Mouse (Mus musculus): ENCODE results near the gene Tmem82. TPM values are rescaled to one million over a fixed set of nuclear protein-coding genes. Genes with fewer than 3 reads are reported as not detected.
A peak's percentile ranks its signal among the peaks of the same experiment; 100 is the strongest.

Tmem82 gene
- total RNA-seq (2021): under 1 TPM; 0.28 to 0.79 TPM

GRCm38 (mm10) chr4:141618565-141619243, at the start of gene Tmem82:
Gene Tmem82 (minus strand): TSS chr4:141618633.
- DNase-seq (ENCODE audit: extremely low spot score in 1 of 2, low spot score in 2 of 2): peak in 1 of 2 experiments; percentile 71
- intact Hi-C loops (cut with DNase I): loop anchor here (5.0 kb wide), 1 partner anchor 54 kb away; no protein-coding TSS in a partner anchor

- intact Hi-C loops (cut with DNase I): no loop called here
Observed at GRCm38 (mm10) chr4:141664799-141665198, 46.4 kb upstream of the Tmem82 start, which contains the start of gene Plekhm2. Gene Plekhm2 (minus strand): TSS chr4:141664899.

DNA sequence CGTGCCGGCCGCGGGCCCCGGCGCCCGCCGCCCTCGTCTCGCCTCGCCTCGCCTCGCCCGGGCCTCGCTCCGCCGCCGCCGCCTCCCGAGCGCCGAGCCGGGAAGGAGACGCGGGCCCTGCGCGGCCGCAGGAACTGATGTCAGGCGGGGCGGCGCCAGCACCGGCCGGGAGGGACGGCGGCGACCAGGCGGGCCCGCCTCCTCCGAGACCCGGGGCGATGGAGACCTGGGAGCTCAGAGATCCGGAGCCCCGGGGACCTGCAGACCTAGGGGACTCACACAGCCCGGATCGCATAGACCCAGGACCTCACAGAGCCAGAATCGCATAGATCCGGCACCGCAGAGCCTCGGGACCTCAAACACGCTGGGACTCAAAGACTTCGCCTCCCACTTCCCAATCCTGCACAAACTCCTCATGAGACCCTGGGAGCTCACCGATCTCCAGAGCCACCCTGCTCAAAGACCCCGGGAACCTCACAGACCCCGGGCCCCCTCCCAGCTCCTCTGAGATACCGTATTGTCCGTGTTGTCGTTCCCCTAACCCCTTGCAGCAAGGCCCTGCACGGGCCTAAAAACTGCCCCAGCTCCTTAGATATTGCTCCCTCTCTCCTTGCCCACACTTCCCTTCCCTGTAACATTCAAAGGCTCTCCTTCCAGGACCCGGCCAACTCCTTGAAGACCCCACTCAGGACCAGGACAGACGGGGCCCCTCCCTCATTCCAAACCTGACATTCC, 45.7 kb upstream of the Tmem82 start:
- DNase-seq (ENCODE audit: extremely low spot score in 1 of 2, low spot score in 2 of 2): peak; percentile 52 to 87
- intact Hi-C loops (cut with DNase I): no loop called here

More at GRCm38 (mm10) chr4:141664799-141665198, 46.4 kb upstream of the Tmem82 start, which contains the start of gene Plekhm2:
- no peak for DNase-seq (ENCODE audit: extremely low spot score in 1 of 2, low spot score in 2 of 2)

- intact Hi-C loops (cut with DNase I): no loop called here
- peak in 1 of 2 experiments; percentile 53 for DNase-seq (ENCODE audit: extremely low spot score in 1 of 2, low spot score in 2 of 2)
Observed at GRCm38 (mm10) chr4:141663122-141663931, 44.9 kb upstream of the Tmem82 start.

DNA sequence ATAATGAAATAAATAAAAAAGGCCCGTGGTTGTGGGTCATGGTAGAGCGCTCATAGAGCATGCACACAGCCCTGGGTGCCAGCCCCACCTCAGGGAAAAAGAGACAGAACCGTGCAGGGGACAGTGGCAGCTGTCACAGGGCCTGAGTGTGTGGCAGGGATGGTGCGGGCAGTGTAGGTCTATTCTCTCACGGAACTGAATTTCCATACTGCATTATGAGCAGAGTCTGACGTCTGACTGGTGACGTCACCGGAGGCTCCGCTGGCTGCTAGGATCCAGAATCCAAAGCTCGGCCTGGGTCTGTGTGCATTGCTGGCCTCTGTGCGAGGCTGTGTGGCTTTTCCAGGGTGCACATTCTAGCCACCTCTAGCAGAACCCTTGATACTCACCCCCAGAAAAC, 42.5 kb upstream of the Tmem82 start:
- no peak for DNase-seq (ENCODE audit: extremely low spot score in 1 of 2, low spot score in 2 of 2)
- intact Hi-C loops (cut with DNase I): no loop called here

GRCm38 (mm10) chr4:141659739-141660138, 41.3 kb upstream of the Tmem82 start:
- peak in 1 of 2 experiments; percentile 43 for DNase-seq (ENCODE audit: extremely low spot score in 1 of 2, low spot score in 2 of 2)

DNA sequence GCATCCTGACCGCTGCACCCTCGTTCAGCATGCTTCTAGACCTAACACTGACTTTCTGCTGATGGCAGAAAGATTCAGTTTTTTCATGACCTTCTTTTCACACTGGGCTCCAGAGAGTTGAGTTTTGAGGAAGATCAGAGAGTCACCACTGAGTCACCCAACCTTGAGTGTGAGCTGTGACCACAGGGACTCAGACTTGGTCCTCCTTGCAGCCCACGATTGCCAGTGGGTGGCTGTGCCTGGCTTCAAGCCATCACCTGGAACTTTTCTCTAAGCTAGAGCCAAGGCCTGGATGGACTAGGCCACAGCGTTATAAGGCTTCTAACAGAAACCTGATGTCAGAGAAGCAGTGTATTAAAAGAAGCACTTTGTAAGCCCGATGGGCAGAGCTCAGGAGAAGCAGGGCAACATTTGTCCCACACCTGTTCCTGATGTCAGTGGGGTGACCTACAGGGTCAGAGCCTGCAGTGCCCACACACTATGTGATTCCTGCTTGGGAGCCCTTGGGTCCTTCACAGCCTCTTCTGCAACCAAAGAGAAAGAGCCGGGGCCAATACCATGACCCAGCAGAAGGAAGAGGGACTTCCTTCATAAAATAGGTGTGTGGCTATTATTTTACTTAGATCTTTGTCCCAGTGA, 40.5 kb upstream of the Tmem82 start:
- intact Hi-C loops (cut with DNase I): no loop called here

More at GRCm38 (mm10) chr4:141659739-141660138, 41.3 kb upstream of the Tmem82 start:
- intact Hi-C loops (cut with DNase I): no loop called here

GRCm38 (mm10) chr4:141656932-141657331, 38.5 kb upstream of the Tmem82 start:
- intact Hi-C loops (cut with DNase I): no loop called here
- DNase-seq (ENCODE audit: extremely low spot score in 1 of 2, low spot score in 2 of 2): no peak

More for the DNA sequence above, 40.5 kb upstream of the Tmem82 start:
- DNase-seq (ENCODE audit: extremely low spot score in 1 of 2, low spot score in 2 of 2): no peak

GRCm38 (mm10) chr4:141655908-141656608, 37.6 kb upstream of the Tmem82 start:
- peak in 1 of 2 experiments; percentile 50 for DNase-seq (ENCODE audit: extremely low spot score in 1 of 2, low spot score in 2 of 2)
- intact Hi-C loops (cut with DNase I): no loop called here

DNA sequence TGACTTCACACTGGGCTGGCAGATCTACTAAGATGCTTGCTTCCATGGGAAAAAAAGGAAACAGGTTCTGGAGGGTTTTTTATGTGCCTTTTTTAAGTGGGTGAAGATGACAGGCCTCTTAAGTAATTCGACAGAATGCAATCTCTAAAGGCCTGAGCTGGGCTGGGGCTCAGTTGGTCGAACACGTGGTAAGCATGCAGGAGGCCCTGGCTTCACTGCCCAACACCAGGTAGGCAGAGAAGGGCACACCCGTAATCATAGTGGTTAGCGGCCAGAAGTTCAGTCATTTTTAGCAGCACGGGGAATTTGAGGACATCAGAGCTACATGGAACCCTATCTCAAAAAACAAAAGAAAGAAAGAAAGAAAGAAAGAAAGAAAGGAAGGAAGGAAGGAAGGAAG, 36.1 kb upstream of the Tmem82 start:
- intact Hi-C loops (cut with DNase I): no loop called here

DNA sequence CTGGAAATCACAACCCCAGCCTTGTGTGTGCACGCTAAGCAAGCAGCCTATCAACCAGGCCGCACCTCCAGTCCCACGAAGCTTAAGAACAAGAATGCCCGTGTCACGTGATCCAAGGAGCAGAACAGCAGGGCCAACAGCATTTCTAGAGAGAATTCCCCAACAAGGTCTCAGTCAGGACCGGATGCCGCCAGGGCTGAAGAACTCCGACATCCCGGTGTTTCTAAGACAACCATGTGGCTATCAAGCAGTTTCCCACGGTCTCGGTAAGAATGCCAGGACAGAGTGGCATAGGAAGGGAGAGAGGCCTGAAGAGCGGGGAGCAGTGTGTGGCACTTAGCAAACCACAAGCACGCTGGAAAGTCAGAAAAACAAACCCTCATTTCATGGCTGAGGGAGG, 35.4 kb upstream of the Tmem82 start:
- intact Hi-C loops (cut with DNase I): no loop called here
- no peak for DNase-seq (ENCODE audit: extremely low spot score in 1 of 2, low spot score in 2 of 2)

More for the DNA sequence above, 36.1 kb upstream of the Tmem82 start:
- DNase-seq (ENCODE audit: extremely low spot score in 1 of 2, low spot score in 2 of 2): no peak

DNA sequence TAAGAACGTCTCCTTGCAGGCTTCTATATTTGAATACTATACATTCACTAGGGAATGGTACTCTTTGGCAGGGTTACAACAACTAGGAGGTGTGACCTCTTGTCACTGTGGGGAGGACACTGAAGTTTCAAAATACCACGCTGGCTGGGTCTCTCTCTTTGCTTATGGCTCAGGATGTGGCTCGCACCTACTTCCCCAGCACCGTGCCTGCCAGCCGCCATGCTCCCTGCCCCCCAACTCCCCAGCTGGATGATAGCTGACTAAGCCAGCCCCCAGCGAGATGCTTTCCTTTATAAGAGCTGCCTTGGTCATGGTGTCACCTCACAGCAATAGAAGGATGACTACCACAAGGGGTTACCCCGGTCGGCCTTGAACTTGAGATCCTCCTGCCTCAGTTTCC, 34.6 kb upstream of the Tmem82 start:
- intact Hi-C loops (cut with DNase I): no loop called here
- DNase-seq (ENCODE audit: extremely low spot score in 1 of 2, low spot score in 2 of 2): no peak

DNA sequence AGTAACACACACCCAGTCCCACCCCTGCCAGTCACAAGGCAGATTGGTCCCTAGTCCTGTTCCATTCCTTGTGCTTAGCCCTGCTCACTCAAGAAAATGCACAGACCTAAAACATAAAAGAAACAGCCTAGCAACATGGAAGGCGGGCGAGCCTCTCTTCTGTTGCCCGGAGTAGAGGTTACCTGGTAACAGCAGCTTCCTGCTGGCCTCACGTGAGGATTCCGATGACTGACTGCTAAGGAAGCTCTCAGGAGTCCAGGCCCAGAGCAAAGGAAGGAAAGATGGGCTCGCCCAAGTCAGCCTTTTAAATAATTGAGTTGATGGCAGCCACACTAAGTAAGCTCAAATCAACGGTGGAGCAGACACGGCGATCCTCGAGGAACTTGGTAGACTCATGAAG, 33.5 kb upstream of the Tmem82 start:
- no peak for DNase-seq (ENCODE audit: extremely low spot score in 1 of 2, low spot score in 2 of 2)
- intact Hi-C loops (cut with DNase I): no loop called here

DNA sequence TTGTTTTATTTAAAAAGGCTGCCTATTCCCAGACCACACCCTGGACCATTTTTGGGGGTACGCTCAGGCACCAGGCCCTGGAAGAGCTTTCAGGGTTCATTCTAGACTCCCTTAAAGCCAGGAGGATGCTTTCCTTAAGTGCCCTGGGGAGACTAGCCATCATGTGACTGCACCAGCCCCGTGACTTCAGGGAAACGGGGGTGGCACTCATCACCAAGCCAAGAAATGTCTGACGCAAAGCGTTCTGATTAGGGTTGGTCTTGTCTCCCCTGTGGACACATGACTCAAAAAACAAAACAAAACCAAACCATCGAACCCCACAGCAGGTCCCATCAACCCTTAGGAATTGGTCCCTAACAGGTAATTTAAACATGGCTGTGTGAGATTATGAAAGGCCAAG, 32.9 kb upstream of the Tmem82 start:
- no peak for DNase-seq (ENCODE audit: extremely low spot score in 1 of 2, low spot score in 2 of 2)
- intact Hi-C loops (cut with DNase I): no loop called here

DNA sequence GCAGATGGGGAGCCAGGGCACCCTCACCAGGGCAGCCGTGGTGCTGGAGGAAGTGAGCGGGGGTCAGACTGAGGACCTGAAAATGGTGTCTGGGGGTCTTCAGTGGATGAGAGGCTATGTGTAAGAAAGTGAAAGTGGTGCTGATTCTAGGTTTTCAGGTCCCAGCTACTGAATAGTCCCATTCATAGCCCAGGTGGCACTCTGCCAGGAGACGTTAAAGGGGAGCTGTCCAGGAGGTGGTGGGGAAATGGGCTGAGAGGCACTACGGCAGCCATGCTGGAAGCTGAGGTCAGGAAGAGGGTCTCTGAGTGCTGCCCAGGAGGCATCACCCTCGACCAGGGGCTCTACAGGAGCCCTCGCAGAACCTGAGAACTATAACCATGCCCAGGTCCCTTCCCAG, 30.8 kb upstream of the Tmem82 start:
- intact Hi-C loops (cut with DNase I): no loop called here
- DNase-seq (ENCODE audit: extremely low spot score in 1 of 2, low spot score in 2 of 2): peak in 1 of 2 experiments; percentile 72

DNA sequence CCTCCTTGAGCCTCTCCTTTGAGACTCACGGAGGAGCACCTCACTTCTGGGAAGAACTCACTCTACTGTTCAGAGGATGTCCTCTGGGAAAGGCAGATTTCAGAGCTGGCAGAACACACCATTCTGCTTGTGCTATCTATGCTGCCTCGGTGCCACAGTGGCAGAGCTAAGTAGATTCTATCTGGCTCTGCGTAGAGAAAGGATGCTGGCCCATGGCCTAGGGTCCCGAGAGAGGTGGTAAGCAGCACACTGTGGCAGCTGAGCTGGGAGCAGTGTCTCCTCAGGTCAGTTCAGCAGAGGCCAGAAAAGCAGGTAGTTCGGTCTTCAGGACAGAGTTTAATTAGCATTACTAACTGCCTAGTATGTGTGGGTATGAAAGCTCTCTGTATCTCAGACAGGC, 29.8 kb upstream of the Tmem82 start:
- no peak for DNase-seq (ENCODE audit: extremely low spot score in 1 of 2, low spot score in 2 of 2)
- intact Hi-C loops (cut with DNase I): no loop called here

DNA sequence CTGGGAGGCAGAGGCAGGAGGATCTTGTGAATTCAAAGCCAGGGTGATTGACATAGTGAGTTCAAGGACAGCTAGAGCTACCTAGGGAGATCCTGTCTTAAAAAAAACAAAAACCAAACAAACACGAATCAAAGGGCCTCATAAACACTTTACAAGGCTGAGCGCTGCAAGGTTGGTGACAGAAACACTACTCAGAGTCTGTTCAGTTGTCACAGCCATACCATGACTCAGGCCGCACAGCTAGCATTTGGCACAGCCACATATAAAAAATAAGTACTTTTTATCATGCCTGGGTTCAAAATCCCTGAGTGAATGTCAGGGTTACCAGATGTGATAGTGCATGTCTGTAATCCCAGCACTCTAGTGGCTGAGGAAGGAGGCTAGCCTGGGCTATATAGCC, 28.8 kb upstream of the Tmem82 start:
- intact Hi-C loops (cut with DNase I): no loop called here
- no peak for DNase-seq (ENCODE audit: extremely low spot score in 1 of 2, low spot score in 2 of 2)

GRCm38 (mm10) chr4:141645988-141646387, 27.6 kb upstream of the Tmem82 start:
- DNase-seq (ENCODE audit: extremely low spot score in 1 of 2, low spot score in 2 of 2): no peak
- intact Hi-C loops (cut with DNase I): no loop called here

Data from left cerebral cortex, postnatal 10 days (tissue).